Comparison of ENCODE assay signal across 13 mouse cellular contexts in the genomic region with DNA sequence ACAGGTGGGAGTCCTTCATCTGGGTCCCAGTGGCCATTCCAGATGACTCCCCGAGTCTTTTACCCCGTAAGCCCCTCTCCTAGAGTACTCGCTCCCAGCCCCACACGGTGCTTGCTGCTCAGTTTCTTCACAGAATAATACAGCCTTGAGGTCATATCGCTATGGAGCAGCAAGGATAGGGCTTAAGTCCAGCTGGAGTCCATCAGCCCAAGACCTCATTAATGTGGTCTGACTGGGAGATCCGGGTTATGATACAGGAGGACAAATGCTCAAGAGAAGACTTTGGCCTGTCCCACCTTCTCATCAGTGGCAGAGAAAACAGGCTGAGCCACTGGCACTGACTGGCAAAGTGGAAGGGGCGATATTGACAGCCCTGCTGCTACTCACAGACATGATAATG.
"Had no signal": no experiment of that assay in that cellular context is flagged by ENCODE, and none has a peak within 500 bp of the region (broad histone marks: within the 10 kb centered on the region; RNA-seq: fewer than 3 reads in every experiment).

No protein-coding gene starts in this region.

- H3K27me3 ChIP-seq: limb, embryonic 15.5 days; liver, embryonic 12.5 days; megakaryocyte, embryonic 14.5 days; midbrain, embryonic 15.5 days; neural tube, embryonic 12.5 days had no signal

- H3K4me3 ChIP-seq: limb, embryonic 15.5 days; liver, embryonic 12.5 days; megakaryocyte, embryonic 14.5 days; midbrain, embryonic 15.5 days; neural tube, embryonic 12.5 days had no signal

- ATAC-seq: intestine, embryonic 16.5 days; liver, embryonic 12.5 days; midbrain, embryonic 15.5 days had no signal

- H3K27ac ChIP-seq: limb, embryonic 15.5 days; liver, embryonic 12.5 days; macrophage; midbrain, embryonic 15.5 days; neural tube, embryonic 12.5 days; stomach, postnatal 0 days had no signal

- H3K4me1 ChIP-seq: limb, embryonic 15.5 days; midbrain, embryonic 15.5 days; neural tube, embryonic 12.5 days had no signal

- H3K9me3 ChIP-seq: limb, embryonic 15.5 days; liver, embryonic 12.5 days; megakaryocyte, embryonic 14.5 days; midbrain, embryonic 15.5 days; neural tube, embryonic 12.5 days had no signal

- H3K9ac ChIP-seq: limb, embryonic 15.5 days; liver, embryonic 12.5 days; midbrain, embryonic 15.5 days; neural tube, embryonic 12.5 days had no signal

- DNase-seq: kidney, adult 9 months; kidney, postnatal 36 days; layer of hippocampus, adult 9-11 months; layer of hippocampus, postnatal 36 days had no signal

- H3K4me2 ChIP-seq: limb, embryonic 15.5 days; liver, embryonic 12.5 days; midbrain, embryonic 11.5 days; midbrain, embryonic 15.5 days; neural tube, embryonic 12.5 days had no signal
